Mouse (Mus musculus) adrenal gland (tissue): ENCODE data around the gene Lcn5.
"Not testable (repeated sequence)": the region's sequence is repeated elsewhere in the genome, so short reads cannot be mapped to it uniquely, and the experiment has no call there.

ENCODE experiments used
- intact Hi-C: fragments of 180-260 bp; cut with DNase I; formaldehyde crosslinking; loops from one replicate; pipeline ENCODE4 v1.15.1; 2025

Gene Lcn5

GRCm38 (mm10) chr2:25676486-25676885, 18.7 kb downstream of the Lcn5 start, which contains the start of gene Lcn6:
Gene Lcn6, plus strand, starts transcription at chr2:25676786.
- intact Hi-C loops: no loop called here

GRCm38 (mm10) chr2:25679559-25679958, 21.8 kb downstream of the Lcn5 start:
- intact Hi-C loops: no loop called here

DNA sequence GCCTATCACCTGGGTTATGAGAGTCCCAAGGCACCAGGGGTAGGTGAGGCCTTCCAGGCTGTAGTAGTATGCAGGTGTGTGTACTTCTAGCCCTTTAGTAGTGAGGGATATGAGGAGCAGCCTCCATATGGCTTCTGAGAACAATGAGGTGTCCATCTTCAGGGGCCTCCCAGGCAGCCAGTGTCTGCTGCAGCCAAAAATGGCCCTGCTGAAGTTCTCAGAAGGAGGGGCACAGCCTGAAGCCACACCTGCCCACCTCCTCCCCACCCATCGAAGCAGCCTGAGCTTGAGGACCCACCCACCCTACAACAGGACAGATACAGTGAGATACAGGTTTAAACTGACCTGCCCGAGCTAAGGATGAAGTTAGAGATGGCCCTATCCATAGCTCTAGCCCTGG, 24.7 kb downstream of the Lcn5 start, which contains the start of gene Lcn10:
TSS of gene Lcn10 (plus strand) at position 301 of the 400 bp plus-strand sequence.
- intact Hi-C loops: no loop called here

DNA sequence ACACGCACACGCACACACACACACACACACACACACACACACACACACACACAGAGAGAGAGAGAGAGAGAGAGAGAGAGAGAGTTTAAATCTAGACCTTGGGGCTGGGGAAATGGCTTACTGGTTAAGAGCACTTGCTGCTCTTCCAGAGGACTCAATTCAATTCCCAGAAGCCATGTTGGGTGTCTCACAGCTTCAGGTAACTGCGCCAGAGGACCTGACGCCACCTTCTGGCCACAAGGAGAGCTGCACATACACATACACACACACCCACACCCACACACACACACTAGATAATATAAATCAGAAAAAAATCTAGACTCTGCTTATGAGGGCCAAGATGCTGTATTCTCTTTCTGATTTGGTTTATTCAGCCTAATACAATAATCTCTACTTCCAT, 29.2 kb downstream of the Lcn5 start:
- intact Hi-C loops: no loop called here

DNA sequence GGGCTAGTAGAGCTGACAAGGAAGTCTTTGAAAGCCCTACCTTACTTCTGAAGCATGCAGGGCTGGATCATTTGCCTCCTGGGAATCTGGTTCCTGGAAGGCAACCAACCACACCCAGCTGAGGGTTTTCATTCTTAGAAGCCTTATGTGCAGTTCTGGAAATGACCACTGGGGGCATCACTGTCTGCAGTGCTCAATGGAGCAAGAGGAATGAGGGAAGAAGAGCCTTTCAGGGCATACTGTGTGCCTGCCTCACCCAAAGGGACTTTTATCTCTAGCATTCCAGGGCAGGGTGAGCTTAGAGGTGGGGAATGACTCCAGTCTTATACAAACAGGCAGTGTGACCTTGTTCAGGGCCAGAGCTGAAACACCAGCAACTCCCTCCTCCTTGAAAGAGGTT, 36.9 kb downstream of the Lcn5 start:
- intact Hi-C loops: no loop called here

DNA sequence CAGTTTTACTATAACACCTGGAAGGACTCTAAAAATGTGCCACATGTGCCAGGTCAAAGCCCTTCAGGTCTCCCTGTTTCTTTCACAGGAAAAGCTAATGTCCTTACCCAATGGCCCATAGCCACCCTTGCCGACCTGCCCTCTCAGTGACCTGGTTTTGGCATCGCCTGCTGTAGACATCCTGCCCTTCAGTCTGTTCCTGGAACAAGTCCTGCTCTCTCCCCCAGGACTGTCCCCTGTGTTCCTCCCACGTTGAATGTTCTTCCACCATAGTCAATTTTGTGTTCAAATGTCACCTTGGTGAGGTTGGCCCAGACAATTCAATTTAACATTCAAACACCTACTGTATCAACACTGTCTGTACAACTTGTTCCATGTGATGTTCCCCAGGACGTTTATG, 39.2 kb downstream of the Lcn5 start:
- intact Hi-C loops: no loop called here

DNA sequence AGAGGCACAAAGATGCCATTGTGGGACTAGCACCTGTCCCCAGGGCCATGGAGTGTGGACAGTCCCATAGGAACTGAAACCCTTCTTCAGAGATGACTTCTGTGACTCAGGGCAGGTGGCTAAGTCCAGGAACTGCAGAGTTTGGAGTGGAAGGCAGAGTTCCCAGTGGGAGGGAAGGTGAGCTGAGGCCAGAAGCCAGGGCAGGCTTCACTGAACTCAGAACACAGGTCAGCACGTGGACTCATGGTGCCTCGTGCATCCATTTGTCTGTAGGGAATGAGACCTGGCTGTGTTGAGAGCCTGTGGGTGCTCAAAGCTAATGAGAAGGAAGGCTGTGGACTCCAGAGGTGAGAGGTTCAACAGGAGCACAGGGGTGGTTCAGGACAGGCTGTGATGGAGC, 40.9 kb downstream of the Lcn5 start:
- intact Hi-C loops: no loop called here

GRCm38 (mm10) chr2:25699743-25700142, 42.0 kb downstream of the Lcn5 start, which contains the start of gene Obp2a:
Gene Obp2a, plus strand, starts transcription at chr2:25700043.
- intact Hi-C loops: not testable (repeated sequence)

DNA sequence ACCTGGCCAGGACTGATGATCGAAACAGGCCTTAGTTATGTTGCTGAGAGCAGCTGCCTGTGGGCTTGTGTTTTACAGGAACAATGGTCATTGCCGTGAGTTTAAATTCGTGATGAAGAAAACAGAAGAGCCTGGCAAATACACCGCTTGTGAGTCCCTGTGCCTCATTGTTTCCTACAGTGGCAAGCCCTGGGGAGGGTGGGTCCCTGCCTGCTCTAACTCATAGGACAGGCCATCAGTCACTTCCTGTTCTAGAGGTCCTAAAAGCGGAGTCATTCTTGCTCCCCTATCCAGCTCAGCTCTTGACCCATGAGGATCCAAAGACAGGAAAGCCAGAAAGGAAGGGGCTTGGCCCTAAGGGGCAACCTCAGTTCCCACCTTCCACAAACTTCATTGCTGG, 43.2 kb downstream of the Lcn5 start:
- intact Hi-C loops: no loop called here

DNA sequence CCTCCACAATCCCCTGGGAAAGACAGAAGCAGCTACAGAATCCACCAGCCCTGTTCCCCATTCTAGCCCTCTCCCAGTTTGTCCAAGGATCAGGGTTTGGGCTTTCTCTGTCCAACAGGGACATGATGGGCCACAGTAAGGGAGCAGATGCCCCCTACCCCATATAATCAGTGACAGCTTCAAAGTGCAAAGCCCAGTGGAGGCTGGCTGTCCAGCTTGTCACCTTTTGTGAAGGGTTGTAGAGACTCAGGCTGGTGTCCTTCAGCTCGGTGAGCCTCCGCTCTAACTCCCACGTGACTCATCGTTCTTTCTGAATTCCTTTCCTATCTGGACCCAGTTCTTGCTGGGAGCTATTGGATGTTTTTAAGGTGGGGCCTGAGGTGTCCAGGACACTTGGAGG, 46.0 kb downstream of the Lcn5 start:
- intact Hi-C loops: no loop called here

GRCm38 (mm10) chr2:25706643-25707481, 49.1 kb downstream of the Lcn5 start, which contains the start of gene Bmyc:
Gene Bmyc, plus strand, starts transcription at chr2:25706739.
- intact Hi-C loops: no loop called here

GRCm38 (mm10) chr2:25708121-25708520, 50.4 kb downstream of the Lcn5 start:
- intact Hi-C loops: no loop called here

DNA sequence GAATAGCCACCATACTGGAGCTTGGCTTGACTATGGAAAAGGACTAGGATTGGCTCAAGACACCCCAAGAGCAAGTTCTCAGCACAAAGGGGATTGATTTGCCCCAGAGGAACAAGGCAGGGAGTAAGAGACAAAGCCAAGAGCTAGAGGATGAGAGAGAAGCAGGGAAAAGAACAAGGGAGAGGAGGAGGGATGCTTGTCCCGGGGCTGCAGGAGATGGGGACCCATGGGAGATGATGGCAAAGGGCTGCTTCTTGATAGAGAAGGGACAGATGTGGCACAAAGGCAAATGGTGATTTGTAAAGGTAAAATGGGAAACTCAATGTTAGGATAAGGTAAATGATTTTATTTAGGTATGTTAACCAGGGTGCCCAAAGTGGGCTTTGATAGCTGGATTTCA, 51.3 kb downstream of the Lcn5 start:
- intact Hi-C loops: not testable (repeated sequence)

DNA sequence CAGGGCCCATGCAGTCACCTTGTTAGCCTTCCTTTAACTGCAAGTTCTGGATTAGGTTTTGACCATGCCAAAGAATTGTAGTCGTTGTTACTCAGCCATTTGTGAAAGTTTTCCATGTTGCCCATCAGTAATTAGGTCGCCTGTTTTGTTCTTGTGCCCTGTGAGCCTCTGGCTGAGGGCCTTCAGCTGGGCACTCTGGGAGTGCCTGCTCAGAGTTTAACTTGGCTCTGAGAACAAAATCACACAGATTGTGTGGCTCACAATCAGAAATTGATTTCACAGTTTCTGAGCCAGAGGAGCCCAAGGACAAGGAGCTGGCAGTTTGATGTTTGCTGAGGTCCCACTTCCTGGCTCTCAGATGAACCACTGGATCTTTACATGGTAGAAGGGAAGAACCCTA, 52.0 kb downstream of the Lcn5 start:
- intact Hi-C loops: not testable (repeated sequence)
